In genomic region chr11:45876036-45876435, GRCm38 (mm10) we compare ENCODE assay signal across 26 mouse cellular contexts. TPM values are rescaled to one million over a fixed set of nuclear protein-coding genes. Genes with fewer than 3 reads are reported as not detected.
DNase-seq lines count a peak whose midpoint lies in the region; ATAC-seq and TF ChIP-seq lines count a peak whose summit lies in the region.
"Had no signal": no experiment of that assay in that cellular context is flagged by ENCODE, and none has a peak within 500 bp of the region (broad histone marks: within the 10 kb centered on the region; RNA-seq: fewer than 3 reads in every experiment).

No protein-coding gene starts in this region.

- ATAC-seq in liver, embryonic 11.5 days (replicated peaks; ENCODE audit: low FRiP score): no peak
- ATAC-seq in megakaryocyte progenitor cell, adult 5-6 weeks (replicated peaks; ENCODE audit: poor library complexity): peak; percentile 15; the same call in 1 of the 2 replicates
- ATAC-seq in forebrain, embryonic 15.5 days (replicated peaks): no peak
- no peak for ATAC-seq in hindbrain, postnatal 0 days
- no peak for ATAC-seq in erythroid progenitor cell, adult 5-6 weeks (replicated peaks; ENCODE audit: low FRiP score, poor library complexity, severe bottlenecking)
- ATAC-seq: forebrain, embryonic 14.5 days; midbrain, embryonic 15.5 days had no signal

- peak; percentile 82 for DNase-seq in liver, adult 2 months (ENCODE audit: extremely low read depth, low read depth, low spot score)
- DNase-seq in liver, embryonic 11.5 days (ENCODE audit: low spot score): no peak
- DNase-seq in 416B (ENCODE audit: low read depth) (peak; percentile 66), ZHBTc4 (ENCODE audit: low read depth, low spot score) (peak; percentile 17)
- DNase-seq in hindbrain, postnatal 0 days (ENCODE audit: low spot score): no peak
- DNase-seq: adrenal gland, postnatal 36 days; cerebellum, adult 9-11 months; kidney, adult 9 months; kidney, postnatal 14 days; layer of hippocampus, postnatal 36 days; liver, embryonic 13.5 days; lung, postnatal 14 days; thymus, adult 18-20 months; thymus, postnatal 36 days had no signal

- H3K79me2 ChIP-seq in liver, adult 2 months (ENCODE audit: control insufficient read depth, insufficient read depth, low read length): peaks cover 40% of the 10 kb centered on the region

- no peak overlapping the region for H3K9ac ChIP-seq in liver, adult 2 months (ENCODE audit: low read depth, low read length)
- no peak overlapping the region for H3K9ac ChIP-seq in liver, embryonic 11.5 days (ENCODE audit: low read depth, low read length)
- H3K9ac ChIP-seq in forebrain, embryonic 15.5 days (replicated peaks): no peak overlapping the region
- no peak overlapping the region for H3K9ac ChIP-seq in hindbrain, postnatal 0 days (replicated peaks; ENCODE audit: low read length)
- H3K9ac ChIP-seq: embryonic facial prominence, embryonic 12.5 days; heart, embryonic 12.5 days; liver, embryonic 13.5 days; midbrain, embryonic 15.5 days had no signal

- no peak for TF ChIP-seq CTCF in liver, adult 2 months (IDR thresholded peaks at IDR 0.05; ENCODE audit: low read depth, low read length)
- TF ChIP-seq CTCF in hindbrain, postnatal 0 days (IDR thresholded peaks at IDR 0.05; ENCODE audit: low read depth): no peak

- no peak for TF ChIP-seq POLR2A in liver, adult 2 months (IDR thresholded peaks at IDR 0.05; ENCODE audit: extremely low read depth, insufficient read depth, low read length)

- no peaks in the 10 kb centered on the region for H3K27me3 ChIP-seq in liver, adult 2 months (ENCODE audit: control insufficient read depth, insufficient read depth, low read length)
- H3K27me3 ChIP-seq in liver, embryonic 11.5 days (replicated peaks; ENCODE audit: control insufficient read depth, insufficient read depth, low read length): no peaks in the 10 kb centered on the region
- no peaks in the 10 kb centered on the region for H3K27me3 ChIP-seq in forebrain, embryonic 15.5 days
- no peaks in the 10 kb centered on the region for H3K27me3 ChIP-seq in hindbrain, postnatal 0 days (ENCODE audit: insufficient read depth, low read length)
- H3K27me3 ChIP-seq: CH12.LX; embryonic facial prominence, embryonic 12.5 days; heart, embryonic 12.5 days; liver, embryonic 13.5 days; megakaryocyte, embryonic 14.5 days; midbrain, embryonic 15.5 days had no signal

- H3K4me1 ChIP-seq in liver, adult 2 months (ENCODE audit: control insufficient read depth, insufficient read depth, low read length): peaks cover 22% of the 10 kb centered on the region
- peaks cover 10% of the 10 kb centered on the region for H3K4me1 ChIP-seq in liver, embryonic 11.5 days (replicated peaks; ENCODE audit: control insufficient read depth, insufficient read depth, low read length)
- H3K4me1 ChIP-seq in forebrain, embryonic 15.5 days: peaks cover 10% of the 10 kb centered on the region
- no peaks in the 10 kb centered on the region for H3K4me1 ChIP-seq in hindbrain, postnatal 0 days (ENCODE audit: insufficient read depth, low read length)

- H3K4me2 ChIP-seq in liver, embryonic 11.5 days: no peak overlapping the region
- H3K4me2 ChIP-seq in forebrain, embryonic 15.5 days (replicated peaks): no peak overlapping the region
- H3K4me2 ChIP-seq in hindbrain, postnatal 0 days (ENCODE audit: low read depth, low read length): no peak overlapping the region
- H3K4me2 ChIP-seq: embryonic facial prominence, embryonic 12.5 days; heart, embryonic 12.5 days; liver, embryonic 13.5 days; midbrain, embryonic 15.5 days had no signal

- 19% methylated on average over 2 of the region's 2 CpGs for WGBS in liver, adult 2 months
- WGBS in liver, embryonic 11.5 days: 91% methylated on average over 2 of the region's 2 CpGs
- 86% methylated on average over 2 of the region's 2 CpGs for WGBS in forebrain, embryonic 15.5 days
- WGBS in hindbrain, postnatal 0 days: 87% methylated on average over 2 of the region's 2 CpGs

- H3K9me3 ChIP-seq in liver, embryonic 11.5 days (ENCODE audit: control insufficient read depth, low read length): no peaks in the 10 kb centered on the region
- no peaks in the 10 kb centered on the region for H3K9me3 ChIP-seq in forebrain, embryonic 15.5 days
- no peaks in the 10 kb centered on the region for H3K9me3 ChIP-seq in hindbrain, postnatal 0 days (ENCODE audit: low read length)
- H3K9me3 ChIP-seq: embryonic facial prominence, embryonic 12.5 days; G1E; heart, embryonic 12.5 days; liver, embryonic 13.5 days; megakaryocyte, embryonic 14.5 days; midbrain, embryonic 15.5 days had no signal

- no peaks in the 10 kb centered on the region for H3K36me3 ChIP-seq in liver, adult 2 months (ENCODE audit: control insufficient read depth, insufficient read depth, low read length)
- H3K36me3 ChIP-seq in liver, embryonic 11.5 days (ENCODE audit: control insufficient read depth, insufficient read depth, low read length): 0 out of 2 replicates have a peak, but pooled peaks cover 4% of the 10 kb centered on the region
- 0 out of 2 replicates have a peak, but pooled peaks cover 2% of the 10 kb centered on the region for H3K36me3 ChIP-seq in forebrain, embryonic 15.5 days
- H3K36me3 ChIP-seq in hindbrain, postnatal 0 days (ENCODE audit: insufficient read depth, low read length): no peaks in the 10 kb centered on the region
- H3K36me3 ChIP-seq: midbrain, embryonic 15.5 days had no signal

- H3K27ac ChIP-seq in liver, adult 2 months (replicated peaks; ENCODE audit: insufficient read depth, low read depth, low read length): no peak overlapping the region
- H3K27ac ChIP-seq in liver, embryonic 11.5 days (ENCODE audit: low read depth, low read length): no peak overlapping the region
- H3K27ac ChIP-seq in forebrain, embryonic 15.5 days (replicated peaks): no peak overlapping the region
- no peak overlapping the region for H3K27ac ChIP-seq in hindbrain, postnatal 0 days
- H3K27ac ChIP-seq: embryonic facial prominence, embryonic 12.5 days; layer of hippocampus, adult 2 months; liver, embryonic 13.5 days; midbrain, embryonic 15.5 days had no signal

- no peak overlapping the region for H3K4me3 ChIP-seq in liver, adult 2 months (ENCODE audit: insufficient read depth, low read depth, low read length)
- H3K4me3 ChIP-seq in liver, embryonic 11.5 days (ENCODE audit: low read depth, low read length): no peak overlapping the region
- H3K4me3 ChIP-seq in forebrain, embryonic 15.5 days: no peak overlapping the region
- no peak overlapping the region for H3K4me3 ChIP-seq in hindbrain, postnatal 0 days (ENCODE audit: low read length)
- H3K4me3 ChIP-seq: embryonic facial prominence, embryonic 12.5 days; heart, embryonic 12.5 days; layer of hippocampus, adult 2 months; liver, embryonic 13.5 days; megakaryocyte, embryonic 14.5 days; midbrain, embryonic 15.5 days; myocyte had no signal

RNA-seq across cellular contexts. Expression of gene Clint1, which starts 24.2 kb away (rescaled TPM):
- total RNA-seq in liver, adult 2 months (2014; rRNA removed): 22.5 and 26.0 TPM in 2 replicates
- polyA plus RNA-seq in liver, adult 2 months (2012; rRNA removed): 27.2 and 30.7 TPM in 2 replicates
- 102 and 113 TPM in 2 replicates for polyA plus RNA-seq in liver, embryonic 11.5 days (2014; fragmentation: Nextera tagmentation; extraction: Ambion mirVana)
- 130 and 133 TPM in 2 replicates for total RNA-seq in megakaryocyte progenitor cell, adult 5-6 weeks (2015)
- 133 and 160 TPM in 2 replicates for total RNA-seq in megakaryocyte progenitor cell, adult 5-6 weeks (2017)
- 47.4 and 51.1 TPM in 2 replicates for polyA plus RNA-seq in forebrain, embryonic 15.5 days (2015; fragmentation: Nextera tagmentation; extraction: Ambion mirVana)
- total RNA-seq in hindbrain, postnatal 0 days (2014; rRNA removed): 26.5 and 30.4 TPM in 2 replicates
- 31.0 and 31.8 TPM in 2 replicates for polyA plus RNA-seq in hindbrain, postnatal 0 days (2015; fragmentation: Nextera tagmentation; extraction: Ambion mirVana)
- 34.6 and 36.9 TPM in 2 replicates for total RNA-seq in erythroid progenitor cell, adult 5-6 weeks (2015; ENCODE audit: low replicate concordance)
- 32.9 and 46.5 TPM in 2 replicates for total RNA-seq in erythroid progenitor cell, adult 5-6 weeks (2017; ENCODE audit: low replicate concordance)

Comparison
In these comparisons a context has a peak if more than half of its experiments do, and no peak if none do; other contexts are left out.
1. DNase-seq: peak in liver, adult 2 months (single experiment), 416B (single experiment) and ZHBTc4 (single experiment); none in liver, embryonic 11.5 days (single experiment) and hindbrain, postnatal 0 days (single experiment).